Mouse (Mus musculus): ENCODE measurements around the gene Ice2. TPM values are rescaled to one million over a fixed set of nuclear protein-coding genes. Genes with fewer than 3 reads are reported as not detected.

Ice2 gene
- polyA plus RNA-seq, 1 experiment from 2014 or later, result 18.5 TPM

DNA sequence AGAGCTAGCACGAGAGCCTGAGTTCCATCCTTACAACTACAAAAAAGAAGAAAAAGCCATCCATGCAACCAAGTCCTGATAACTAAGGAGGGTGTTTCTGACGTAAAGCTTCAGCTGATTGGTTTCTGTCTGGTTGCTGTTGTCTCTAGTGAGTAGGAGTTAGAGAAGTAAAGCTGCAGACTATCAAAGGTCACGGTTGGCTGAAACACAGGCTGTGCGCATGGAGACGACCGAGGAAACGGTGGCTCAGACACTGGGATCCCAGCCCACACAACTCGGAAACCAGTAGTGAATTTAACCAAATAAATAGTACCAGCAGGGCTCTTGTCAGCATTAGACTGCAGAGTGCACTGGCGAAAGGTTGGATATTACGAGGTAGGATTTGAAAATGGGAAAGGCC lies 37.5 kb downstream of the Ice2 start:
- Histone ChIP-seq H3K27me3 (ENCODE audit: control insufficient read depth, insufficient read depth, low read length) (no peaks in the 10 kb centered on the region), H3K4me1 (ENCODE audit: control insufficient read depth, insufficient read depth, low read length) (0 out of 2 replicates have a peak, but pooled peaks cover 2% of the 10 kb centered on the region), H3K27ac (ENCODE audit: low read depth, low read length) (no peak overlapping the region), H3K4me3 (ENCODE audit: low read depth, low read length) (no peak overlapping the region), H3K9ac (ENCODE audit: low read length) (no peak overlapping the region), H3K4me2 (ENCODE audit: low read depth) (no peak overlapping the region), H3K9me3 (ENCODE audit: control insufficient read depth, low read length) (no peaks in the 10 kb centered on the region), H3K36me3 (ENCODE audit: control insufficient read depth, insufficient read depth, low read length) (no peaks in the 10 kb centered on the region; the same call in 1 of the 2 replicates)
- DNase-seq (ENCODE audit: low spot score), result no peak
- ATAC-seq (ENCODE audit: insufficient read depth, low FRiP score, low TSS enrichment), result no peak
- 75% methylated on average over 10 of the region's 10 CpGs for WGBS

DNA sequence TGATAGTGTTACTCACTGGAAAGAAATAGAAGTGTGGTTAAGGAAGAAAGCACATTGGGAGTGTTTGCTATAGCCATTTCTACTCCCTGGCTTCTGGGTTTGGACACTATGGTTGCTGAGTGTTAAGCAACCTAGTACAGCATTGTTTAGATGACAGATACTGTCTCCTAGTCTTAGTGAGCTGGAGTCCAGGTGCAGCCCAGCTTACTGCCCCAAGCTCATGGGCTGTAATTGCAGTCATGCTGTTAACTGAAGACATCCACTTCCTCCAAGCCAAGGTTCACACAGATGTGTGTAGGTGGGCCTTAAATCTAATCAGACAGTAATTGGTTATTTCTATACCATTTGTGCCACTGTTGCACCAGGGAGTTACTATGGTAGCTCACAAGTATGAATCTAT lies 38.0 kb downstream of the Ice2 start:
- Histone ChIP-seq H3K4me3 (ENCODE audit: low read depth, low read length) (no peak overlapping the region), H3K4me2 (ENCODE audit: low read depth) (no peak overlapping the region), H3K9ac (ENCODE audit: low read length) (no peak overlapping the region), H3K36me3 (ENCODE audit: control insufficient read depth, insufficient read depth, low read length) (no peaks in the 10 kb centered on the region; the same call in 1 of the 2 replicates), H3K9me3 (ENCODE audit: control insufficient read depth, low read length) (no peaks in the 10 kb centered on the region), H3K27me3 (ENCODE audit: control insufficient read depth, insufficient read depth, low read length) (no peaks in the 10 kb centered on the region), H3K27ac (ENCODE audit: low read depth, low read length) (no peak overlapping the region), H3K4me1 (ENCODE audit: control insufficient read depth, insufficient read depth, low read length) (0 out of 2 replicates have a peak, but pooled peaks cover 2% of the 10 kb centered on the region)
- DNase-seq (ENCODE audit: low spot score), result no peak
- no peak for ATAC-seq (ENCODE audit: insufficient read depth, low FRiP score, low TSS enrichment)

DNA sequence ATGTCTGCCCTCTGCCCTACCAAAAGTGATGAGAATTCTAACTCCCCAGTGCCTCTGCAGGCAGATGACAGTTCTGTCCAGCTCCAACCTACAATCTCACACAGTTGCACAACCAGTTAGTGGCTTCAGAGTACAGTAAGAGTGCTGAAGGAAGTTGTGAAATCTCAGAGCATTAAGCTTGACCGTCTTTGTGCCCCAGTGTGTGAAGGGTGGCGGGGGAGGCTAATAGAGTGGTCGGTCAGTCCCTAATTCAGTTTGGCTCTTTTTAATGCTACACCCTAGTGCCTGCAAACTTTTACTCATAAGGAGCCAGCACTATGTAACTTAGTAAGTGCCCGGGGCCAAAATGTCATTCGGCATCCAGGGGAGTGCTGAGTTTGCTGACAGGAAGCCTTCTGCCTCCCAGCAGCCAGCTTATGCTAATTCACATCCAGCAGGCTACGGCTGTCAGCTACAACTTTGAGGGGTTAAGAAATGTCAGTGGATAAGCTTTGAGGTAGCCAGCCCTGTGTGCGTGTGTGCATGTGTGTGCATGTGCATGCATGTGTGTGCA lies 42.2 kb downstream of the Ice2 start:
- DNase-seq (ENCODE audit: low spot score) (no peak), ATAC-seq (ENCODE audit: insufficient read depth, low FRiP score, low TSS enrichment) (no peak)
- no peak overlapping the region for H3K4me3 ChIP-seq (ENCODE audit: low read depth, low read length)
- H3K27me3 ChIP-seq (ENCODE audit: control insufficient read depth, insufficient read depth, low read length), result no peaks in the 10 kb centered on the region
- no peak overlapping the region for H3K27ac ChIP-seq (ENCODE audit: low read depth, low read length)
- no peak overlapping the region for H3K4me2 ChIP-seq (ENCODE audit: low read depth)
- H3K36me3 ChIP-seq (ENCODE audit: control insufficient read depth, insufficient read depth, low read length), result no peaks in the 10 kb centered on the region
- H3K9me3 ChIP-seq (ENCODE audit: control insufficient read depth, low read length), result no peaks in the 10 kb centered on the region
- H3K9ac ChIP-seq (ENCODE audit: low read length), result no peak overlapping the region
- 31% methylated on average over 7 of the region's 7 CpGs for WGBS
- no peaks in the 10 kb centered on the region for H3K4me1 ChIP-seq (ENCODE audit: control insufficient read depth, insufficient read depth, low read length)

DNA sequence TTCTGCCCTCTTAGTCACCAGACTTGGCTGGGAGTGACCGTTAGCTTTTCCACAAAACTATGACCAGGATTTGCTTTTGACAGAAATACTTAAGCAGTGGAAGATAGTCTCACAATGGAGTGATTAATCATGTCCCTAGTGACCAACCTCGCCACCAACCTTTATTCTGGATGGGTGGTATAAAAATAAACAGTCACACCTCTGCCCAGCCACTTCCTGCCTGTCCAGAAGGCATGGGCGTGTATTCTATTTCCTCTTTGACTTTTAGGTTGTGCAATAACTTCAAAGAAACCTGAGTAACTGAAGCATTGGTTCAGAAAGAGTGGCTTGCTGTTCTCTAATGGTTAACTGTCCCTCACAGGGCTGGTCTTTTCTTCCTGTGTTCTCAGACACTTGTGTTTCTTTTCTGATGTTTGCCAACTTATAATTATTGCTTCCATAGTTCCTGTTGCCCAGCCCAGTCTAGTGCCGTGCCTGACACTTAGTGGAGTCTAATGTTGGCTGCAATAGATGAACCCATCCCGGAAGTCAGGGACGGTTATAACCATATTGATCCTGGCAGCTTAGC lies 44.8 kb downstream of the Ice2 start:
- 75% methylated on average over 6 of the region's 6 CpGs for WGBS
- no peak overlapping the region for H3K27ac ChIP-seq (ENCODE audit: low read depth, low read length)
- H3K4me1 ChIP-seq (ENCODE audit: control insufficient read depth, insufficient read depth, low read length), result no peaks in the 10 kb centered on the region
- H3K27me3 ChIP-seq (ENCODE audit: control insufficient read depth, insufficient read depth, low read length), result no peaks in the 10 kb centered on the region
- no peaks in the 10 kb centered on the region for H3K9me3 ChIP-seq (ENCODE audit: control insufficient read depth, low read length)
- no peak overlapping the region for H3K4me3 ChIP-seq (ENCODE audit: low read depth, low read length)
- no peaks in the 10 kb centered on the region for H3K36me3 ChIP-seq (ENCODE audit: control insufficient read depth, insufficient read depth, low read length)
- H3K9ac ChIP-seq (ENCODE audit: low read length), result no peak overlapping the region
- ATAC-seq (ENCODE audit: insufficient read depth, low FRiP score, low TSS enrichment) (no peak), DNase-seq (ENCODE audit: low spot score) (no peak)
- no peak overlapping the region for H3K4me2 ChIP-seq (ENCODE audit: low read depth)

DNA sequence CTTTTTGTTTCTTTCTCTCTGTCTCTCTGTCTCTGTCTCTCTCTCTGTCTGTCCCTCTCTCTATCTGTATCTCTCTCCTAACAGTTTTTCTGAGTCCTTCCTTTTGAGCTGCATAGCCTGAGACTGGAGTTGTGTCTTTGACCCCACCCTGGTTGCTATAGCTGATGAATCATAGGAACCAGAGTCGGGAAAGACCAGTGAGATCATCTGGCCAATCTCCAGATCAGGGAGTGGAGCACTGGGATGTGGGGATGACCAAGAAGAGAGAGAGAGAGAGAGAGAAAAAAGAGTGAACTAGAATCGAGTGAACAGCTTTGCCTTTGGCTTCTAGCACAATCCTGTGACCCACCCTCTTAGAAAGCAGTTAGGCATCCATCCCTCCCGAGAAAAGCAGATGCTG lies 45.5 kb downstream of the Ice2 start:
- ATAC-seq (ENCODE audit: insufficient read depth, low FRiP score, low TSS enrichment), result no peak
- WGBS, result 79% methylated on average over 3 of the region's 3 CpGs

DNA sequence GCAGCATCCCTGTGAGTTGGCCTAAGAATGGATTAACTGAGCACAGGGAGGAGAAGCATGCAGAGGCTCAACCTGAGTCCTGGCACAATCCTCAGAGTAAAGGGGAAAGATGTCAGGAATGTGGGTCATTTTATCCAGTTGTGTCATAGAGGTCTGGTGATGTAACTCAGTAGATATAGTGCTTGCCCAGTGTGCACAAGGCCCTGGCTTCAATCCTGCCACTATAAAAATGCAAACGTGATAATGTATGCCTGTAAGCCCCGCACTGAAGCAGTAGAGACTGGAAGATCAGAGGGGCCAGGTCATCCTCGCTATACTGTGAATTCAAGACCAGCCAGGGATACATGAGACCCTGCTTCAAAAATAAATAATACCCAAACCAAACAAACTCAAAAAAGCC lies 51.1 kb downstream of the Ice2 start:
- Histone ChIP-seq H3K27me3 (ENCODE audit: control insufficient read depth, insufficient read depth, low read length) (peaks cover 6% of the 10 kb centered on the region; the same call in 1 of the 2 replicates), H3K9me3 (ENCODE audit: control insufficient read depth, low read length) (no peaks in the 10 kb centered on the region), H3K9ac (ENCODE audit: low read length) (no peak overlapping the region), H3K4me1 (ENCODE audit: control insufficient read depth, insufficient read depth, low read length) (peaks cover 4% of the 10 kb centered on the region; the same call in 1 of the 2 replicates), H3K4me3 (ENCODE audit: low read depth, low read length) (no peak overlapping the region), H3K27ac (ENCODE audit: low read depth, low read length) (no peak overlapping the region), H3K4me2 (ENCODE audit: low read depth) (no peak overlapping the region), H3K36me3 (ENCODE audit: control insufficient read depth, insufficient read depth, low read length) (no peaks in the 10 kb centered on the region)
- ATAC-seq (ENCODE audit: insufficient read depth, low FRiP score, low TSS enrichment) (no peak), DNase-seq (ENCODE audit: low spot score) (no peak)
- WGBS, result 62% methylated on average over 3 of the region's 3 CpGs

More for the DNA sequence above, 45.5 kb downstream of the Ice2 start:
- Histone ChIP-seq H3K4me1 (ENCODE audit: control insufficient read depth, insufficient read depth, low read length) (no peaks in the 10 kb centered on the region), H3K4me3 (ENCODE audit: low read depth, low read length) (no peak overlapping the region), H3K27ac (ENCODE audit: low read depth, low read length) (no peak overlapping the region), H3K9me3 (ENCODE audit: control insufficient read depth, low read length) (no peaks in the 10 kb centered on the region), H3K36me3 (ENCODE audit: control insufficient read depth, insufficient read depth, low read length) (no peaks in the 10 kb centered on the region), H3K4me2 (ENCODE audit: low read depth) (no peak overlapping the region), H3K9ac (ENCODE audit: low read length) (no peak overlapping the region), H3K27me3 (ENCODE audit: control insufficient read depth, insufficient read depth, low read length) (no peaks in the 10 kb centered on the region)
- DNase-seq (ENCODE audit: low spot score), result no peak

DNA sequence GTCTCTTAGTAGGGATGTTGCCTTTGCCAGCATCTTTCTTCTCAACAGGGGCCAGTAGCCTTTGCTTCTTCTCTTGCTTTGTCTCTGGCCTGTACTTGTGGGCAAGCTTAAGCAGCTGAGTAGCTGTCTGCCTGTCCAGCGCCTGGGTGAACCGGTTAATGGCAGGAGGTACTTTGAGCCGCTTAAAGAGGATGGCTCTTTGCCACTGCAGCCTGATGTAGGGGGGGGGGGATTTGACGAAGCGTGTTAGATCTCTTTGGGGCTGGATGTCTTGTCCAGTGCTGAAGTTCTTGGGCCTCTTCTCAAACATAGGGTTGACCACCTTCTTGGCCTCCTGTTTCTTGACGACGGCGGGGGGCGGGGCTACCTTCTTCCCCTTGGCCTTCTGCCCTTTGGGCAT lies 52.9 kb downstream of the Ice2 start:
- Histone ChIP-seq H3K27ac (ENCODE audit: low read depth, low read length) (no peak overlapping the region), H3K4me3 (ENCODE audit: low read depth, low read length) (no peak overlapping the region), H3K9ac (ENCODE audit: low read length) (no peak overlapping the region), H3K36me3 (ENCODE audit: control insufficient read depth, insufficient read depth, low read length) (no peaks in the 10 kb centered on the region), H3K9me3 (ENCODE audit: control insufficient read depth, low read length) (no peaks in the 10 kb centered on the region), H3K27me3 (ENCODE audit: control insufficient read depth, insufficient read depth, low read length) (peaks cover 11% of the 10 kb centered on the region), H3K4me1 (ENCODE audit: control insufficient read depth, insufficient read depth, low read length) (peaks cover 8% of the 10 kb centered on the region; the same call in 1 of the 2 replicates), H3K4me2 (ENCODE audit: low read depth) (no peak overlapping the region)
- 86% methylated on average over 9 of the region's 9 CpGs for WGBS
- no peak for DNase-seq (ENCODE audit: low spot score)
- no peak for ATAC-seq (ENCODE audit: insufficient read depth, low FRiP score, low TSS enrichment)

DNA sequence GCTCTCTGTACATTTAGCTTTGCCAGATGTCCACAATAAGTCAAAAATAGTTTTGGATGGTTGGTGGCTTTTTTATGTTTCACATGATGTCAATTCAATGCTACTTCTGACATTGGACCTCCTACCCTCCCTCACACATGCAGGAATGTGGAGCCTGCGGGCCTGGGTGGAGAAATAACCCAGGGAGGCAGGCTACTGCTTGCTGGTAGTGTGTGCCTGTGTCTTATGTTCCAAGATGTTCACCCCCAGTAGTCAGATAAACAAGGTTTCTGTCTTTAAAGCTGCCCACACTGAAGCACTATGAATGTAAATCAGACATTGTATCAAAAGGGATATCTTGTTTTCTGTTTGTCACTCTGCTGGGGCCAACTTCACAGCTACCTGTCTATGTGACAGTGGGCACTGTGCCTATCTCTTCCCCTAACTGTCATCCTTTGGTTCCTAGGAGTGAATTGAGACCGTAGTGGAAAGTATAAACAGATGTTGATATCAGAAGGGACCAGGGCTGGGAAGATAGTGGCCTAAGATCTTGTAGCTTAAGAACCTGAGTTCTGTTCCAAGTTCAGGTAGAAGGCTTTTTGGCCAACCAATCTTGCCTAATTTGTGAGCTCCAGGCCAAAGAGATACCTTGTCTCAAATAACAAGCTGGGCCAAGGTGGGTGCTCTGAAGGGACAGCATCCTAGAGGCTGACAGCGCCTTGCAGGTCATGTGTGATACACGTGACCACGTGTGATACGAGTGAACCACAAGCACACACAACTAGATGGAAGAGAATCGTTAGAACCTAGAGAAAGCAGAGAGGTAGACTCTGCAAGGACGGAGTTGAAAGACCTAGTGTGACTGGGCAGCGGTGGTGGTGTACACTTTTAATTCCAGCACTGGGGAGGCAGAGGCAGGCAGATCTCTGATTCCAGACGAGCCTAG lies 54.4 kb downstream of the Ice2 start:
- 90% methylated on average over 10 of the region's 10 CpGs for WGBS
- H3K27me3 ChIP-seq (ENCODE audit: control insufficient read depth, insufficient read depth, low read length), result peaks cover 11% of the 10 kb centered on the region
- no peaks in the 10 kb centered on the region for H3K36me3 ChIP-seq (ENCODE audit: control insufficient read depth, insufficient read depth, low read length)
- no peak overlapping the region for H3K4me3 ChIP-seq (ENCODE audit: low read depth, low read length)
- H3K27ac ChIP-seq (ENCODE audit: low read depth, low read length), result no peak overlapping the region
- DNase-seq (ENCODE audit: low spot score) (no peak), ATAC-seq (ENCODE audit: insufficient read depth, low FRiP score, low TSS enrichment) (no peak)
- H3K4me1 ChIP-seq (ENCODE audit: control insufficient read depth, insufficient read depth, low read length), result peaks cover 8% of the 10 kb centered on the region; the same call in 1 of the 2 replicates
- no peaks in the 10 kb centered on the region for H3K9me3 ChIP-seq (ENCODE audit: control insufficient read depth, low read length)
- no peak overlapping the region for H3K9ac ChIP-seq (ENCODE audit: low read length)
- H3K4me2 ChIP-seq (ENCODE audit: low read depth), result no peak overlapping the region
